Mouse (Mus musculus): ENCODE data around the gene 4921524J17Rik.

Gene 4921524J17Rik

DNA sequence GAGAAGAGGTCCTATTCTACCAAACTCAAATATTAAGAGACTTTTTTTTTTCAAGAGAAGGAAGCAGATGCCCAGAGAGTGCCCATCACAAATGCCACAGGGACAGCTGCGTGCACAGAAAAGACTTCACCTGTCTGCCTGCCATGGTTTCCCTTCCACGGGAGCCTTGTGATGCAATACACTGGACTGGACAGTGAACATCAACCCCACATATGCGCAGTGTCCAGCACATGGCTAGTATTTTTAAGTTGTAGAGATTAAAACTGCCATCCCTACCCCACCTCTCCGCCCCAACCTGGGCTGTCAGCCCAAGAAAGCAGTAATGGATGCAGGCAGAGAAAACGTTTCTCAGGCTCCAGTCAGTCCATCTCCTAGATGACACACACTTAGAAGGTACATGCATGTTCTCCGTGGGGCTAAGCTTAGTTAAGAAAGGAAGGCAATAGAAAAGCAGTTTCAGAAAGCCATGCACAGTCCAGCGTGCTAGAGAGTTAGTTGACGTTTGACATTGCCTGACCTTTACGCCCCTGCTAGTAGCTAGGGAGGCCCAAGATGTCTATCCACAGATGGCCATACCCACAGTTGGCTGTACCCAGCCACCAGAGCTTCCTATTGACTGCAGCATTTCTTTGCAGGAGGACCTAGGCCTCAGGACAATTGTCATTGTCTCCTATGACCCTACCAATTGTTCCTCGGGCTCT, 52.4 kb downstream of the 4921524J17Rik start:
- DNase-seq: no peak

DNA sequence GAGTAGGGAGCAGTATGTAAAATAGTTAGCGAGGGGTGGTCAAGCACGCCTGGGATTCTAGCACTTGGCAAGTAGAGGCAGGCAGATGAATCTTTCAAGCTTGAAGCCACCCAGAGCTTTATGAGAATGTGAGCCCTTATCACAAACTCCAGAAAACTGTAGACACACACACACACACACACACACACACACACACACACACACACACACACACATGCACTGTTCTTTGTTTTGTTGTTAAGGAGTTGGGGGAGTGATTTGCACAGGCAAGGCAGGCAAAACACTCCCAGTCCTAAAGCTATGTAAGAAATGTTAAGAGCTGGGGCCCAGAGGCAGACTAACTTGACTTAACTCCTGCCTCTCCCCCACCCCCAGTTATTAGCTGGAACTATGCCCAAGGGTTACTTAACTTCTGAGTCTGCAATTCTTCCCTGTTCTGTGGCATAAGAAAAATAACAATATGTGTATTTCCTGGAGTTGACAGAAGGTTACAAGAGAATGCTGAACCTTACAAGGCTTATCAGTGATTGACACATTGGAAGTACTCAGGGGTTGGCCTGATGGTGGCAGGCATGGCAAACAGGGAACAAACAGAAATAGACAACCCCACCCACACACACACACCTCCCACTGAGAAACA, 53.4 kb downstream of the 4921524J17Rik start:
- DNase-seq: no peak

DNA sequence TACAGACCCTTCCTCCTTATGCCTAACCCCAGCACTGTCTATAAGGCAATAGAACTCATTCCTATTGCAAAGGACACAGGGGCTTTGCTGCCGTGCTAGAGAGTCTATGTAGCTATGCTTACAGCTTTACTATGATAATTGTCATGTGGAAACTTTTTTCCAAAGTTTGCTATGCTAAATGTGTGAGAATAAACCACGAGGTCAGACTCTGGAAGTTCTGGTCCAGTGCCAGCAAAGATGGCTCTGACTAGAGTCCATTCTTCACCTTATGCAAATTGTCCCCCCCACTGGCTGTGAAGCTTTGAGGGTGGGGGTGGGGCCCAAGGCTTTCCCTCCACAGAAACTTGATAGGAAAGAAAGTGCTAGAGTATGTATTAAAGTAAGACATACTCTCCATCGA, 56.1 kb downstream of the 4921524J17Rik start:
- no peak for DNase-seq

DNA sequence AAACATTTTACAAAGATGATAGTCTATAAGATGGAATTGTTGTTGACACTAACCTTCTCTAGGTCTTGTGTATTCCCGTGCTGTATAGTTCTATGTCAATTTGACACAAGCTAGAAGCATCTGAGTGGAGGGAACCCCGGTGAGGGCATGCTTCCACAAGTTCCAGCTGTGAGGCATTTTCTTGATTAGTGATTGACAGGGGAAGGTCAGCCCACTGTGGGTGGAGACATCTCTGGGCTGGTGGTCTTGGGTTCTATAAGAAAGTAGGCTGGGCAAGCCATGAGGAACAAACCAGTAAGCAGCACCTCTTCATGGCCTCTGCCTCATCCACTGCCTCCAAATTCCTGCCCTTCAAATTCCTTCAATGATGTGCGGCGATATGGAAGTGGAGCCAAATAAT, 58.3 kb downstream of the 4921524J17Rik start:
- DNase-seq: no peak

DNA sequence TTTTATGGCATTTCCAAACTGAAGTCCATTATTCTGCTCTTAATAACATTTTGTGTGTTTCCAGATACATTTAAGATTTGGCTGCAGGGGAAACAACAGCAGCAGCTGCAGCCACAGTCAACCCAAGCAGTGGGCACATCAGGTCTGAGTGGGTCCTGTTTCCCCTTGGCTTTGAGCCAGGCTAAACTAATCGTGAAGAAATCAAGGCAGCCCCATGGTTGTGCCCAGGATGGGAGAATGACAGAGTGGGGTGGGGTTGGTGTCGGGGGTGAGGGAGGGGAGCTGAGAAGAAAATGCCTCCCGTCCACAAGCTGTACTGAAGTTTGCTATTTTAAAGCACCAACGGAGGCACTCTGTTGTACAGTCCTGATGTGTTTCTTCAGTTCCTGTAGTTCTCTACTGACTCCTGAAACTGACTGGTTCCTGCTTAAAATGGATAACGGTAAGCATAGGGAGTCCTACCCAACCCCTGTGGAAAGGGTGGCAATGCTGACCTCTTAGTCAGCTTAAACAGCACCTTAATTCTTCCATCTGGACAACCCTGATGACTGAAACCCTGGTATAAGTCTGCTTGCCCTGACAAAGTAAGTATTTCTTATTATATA, 59.1 kb downstream of the 4921524J17Rik start:
- no peak for DNase-seq

DNA sequence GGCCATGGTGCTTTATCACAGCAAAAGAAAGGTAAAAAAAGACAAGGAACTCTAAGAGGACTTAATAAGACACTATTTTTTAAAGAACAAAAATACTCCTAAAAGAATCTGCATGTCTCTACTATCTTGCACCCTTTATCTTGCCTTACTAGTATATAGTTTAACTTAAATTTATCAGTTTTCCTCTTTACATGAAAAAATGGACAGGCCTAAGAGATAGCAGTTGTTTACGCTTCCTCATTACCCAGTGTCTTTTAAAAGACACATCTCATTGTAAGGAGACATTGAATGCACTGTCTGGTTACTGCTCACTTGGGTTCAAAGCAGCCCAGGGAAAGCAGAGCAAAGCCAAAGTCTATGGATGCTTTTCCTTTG, 60.2 kb downstream of the 4921524J17Rik start:
- DNase-seq: no peak

DNA sequence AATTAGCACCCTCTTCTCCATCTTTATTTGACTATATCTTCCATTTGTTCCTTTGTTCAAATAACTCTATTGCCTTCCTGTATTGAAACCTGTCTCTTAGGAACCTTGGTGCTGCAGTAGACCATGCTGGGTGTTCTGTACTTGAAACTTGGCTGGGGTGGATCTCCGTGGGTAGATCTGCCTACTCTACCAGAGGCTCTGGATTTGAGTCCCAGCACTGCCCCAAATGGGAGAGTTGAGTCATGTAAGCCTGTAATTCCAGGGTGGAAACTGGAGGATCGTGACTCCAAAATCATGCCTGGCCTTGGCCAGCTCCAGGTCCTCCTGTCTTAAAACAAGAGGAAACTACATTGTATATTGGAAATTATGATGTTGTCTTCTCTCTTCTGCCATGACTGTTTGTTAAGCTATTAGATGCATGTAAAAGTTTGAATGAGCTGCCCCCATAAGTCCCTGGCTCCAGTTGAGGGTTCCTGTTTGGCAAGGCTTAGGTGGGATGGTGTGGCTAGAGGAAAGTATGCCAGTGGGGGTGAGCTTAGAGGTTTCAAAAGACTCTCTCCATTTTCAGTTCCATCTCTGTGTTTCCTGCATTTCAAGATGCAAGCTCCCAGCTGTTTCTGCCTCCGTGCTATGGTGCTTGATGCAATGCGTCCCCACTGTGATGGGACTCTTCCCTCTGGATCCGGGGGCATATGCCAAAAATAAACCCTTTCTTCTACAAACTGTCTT, 60.7 kb downstream of the 4921524J17Rik start:
- DNase-seq: no peak

DNA sequence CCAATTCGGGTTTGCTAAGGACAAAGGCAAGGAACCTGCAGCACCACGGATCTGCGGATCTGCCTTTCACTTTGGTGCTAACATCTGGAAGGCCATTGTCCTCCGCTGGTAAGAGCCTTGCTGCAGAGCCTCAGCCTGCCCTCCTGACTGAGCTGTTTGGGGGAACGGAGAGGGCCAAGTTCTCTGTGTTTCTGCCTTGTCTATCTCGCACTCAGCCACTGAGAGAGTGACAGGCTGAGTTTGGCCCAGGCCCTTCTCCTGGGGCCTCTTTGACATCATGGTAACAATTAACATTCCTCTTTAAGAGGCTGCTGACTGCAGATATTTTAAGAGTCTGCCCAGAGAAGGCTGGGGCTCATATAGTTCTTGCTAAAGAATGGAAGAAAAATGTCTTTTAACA, 67.5 kb downstream of the 4921524J17Rik start:
- no peak for DNase-seq

DNA sequence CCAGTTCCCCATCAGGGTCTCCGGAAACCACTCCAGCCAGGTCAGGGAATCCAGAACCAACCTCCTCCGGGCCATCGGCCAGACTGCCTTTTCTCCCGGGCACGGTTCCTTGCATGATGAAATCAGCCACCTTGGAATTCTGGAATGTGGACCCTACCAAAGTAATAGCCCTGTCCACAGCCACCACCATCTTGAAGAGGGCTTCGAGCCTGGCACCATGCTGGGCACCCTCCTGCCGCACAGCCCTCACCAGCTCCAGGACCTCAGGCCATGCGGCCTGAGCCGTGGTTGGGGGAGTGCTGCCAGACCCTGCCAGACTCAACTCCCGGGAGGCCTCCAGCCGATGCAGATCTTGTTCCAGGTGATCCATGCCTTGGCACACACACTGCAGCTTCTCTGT, 68.0 kb downstream of the 4921524J17Rik start:
- no peak for DNase-seq

DNA sequence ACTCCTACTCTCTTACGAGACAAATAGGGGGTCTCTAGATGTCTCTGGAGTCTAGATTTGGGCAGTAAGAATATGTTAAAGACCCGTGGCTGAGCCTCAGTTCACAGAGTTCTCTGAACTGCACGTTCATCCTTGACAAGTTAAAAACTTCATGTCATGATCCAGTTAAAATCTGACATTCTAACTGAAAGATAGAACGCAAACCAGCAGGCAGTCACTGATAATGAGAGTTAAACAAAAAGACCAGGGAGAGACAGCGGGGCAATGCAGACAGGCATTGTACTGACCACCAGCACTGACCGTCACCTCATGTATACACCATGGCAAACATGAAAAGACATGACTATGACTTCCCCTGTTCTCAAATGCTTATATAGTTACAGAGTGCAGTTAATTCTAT, 69.2 kb downstream of the 4921524J17Rik start:
- DNase-seq: no peak

DNA sequence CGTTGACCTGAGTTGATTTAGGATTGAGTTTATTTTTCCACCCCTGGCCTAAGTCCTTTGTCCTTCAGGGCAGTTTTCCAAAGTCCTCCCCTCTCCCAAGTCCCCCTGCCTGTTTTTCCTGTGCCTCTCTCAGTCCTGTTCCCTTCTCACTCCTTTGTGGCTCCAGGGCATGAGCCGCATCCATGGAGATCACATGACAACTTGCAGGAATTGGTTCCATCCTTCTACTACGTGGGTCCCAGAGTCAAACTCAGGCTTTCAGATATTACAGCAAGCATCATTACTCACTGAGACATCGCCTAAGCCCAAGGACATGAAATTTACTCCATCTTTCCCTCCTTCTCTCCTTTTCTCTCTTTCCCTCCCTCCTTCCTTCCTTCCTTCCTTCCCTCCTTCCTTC, 70.4 kb downstream of the 4921524J17Rik start:
- no peak for DNase-seq

All from thymus, postnatal 36 days (tissue).